Mouse (Mus musculus) naive thymus-derived CD4-positive, alpha-beta T cell, adult 2 months (primary cell): ENCODE measurements at regions not wholly inside any gene's neighbourhood (a gene's known extent, or its start where the extent isn't known, plus 50 kb on each side); places are given as distances from the start of the nearest gene placed in this dataset.

Experiments used
- DNase-seq: peaks from one replicate; pipeline ENCODE4 v3.0.0-alpha.2; 2011; ENCODE audit warnings: low read depth

- no peak for DNase-seq
Measured at GRCm38 (mm10) chr10:98461538-98461937, 452.7 kb upstream of the Atp2b1 start.

GRCm38 (mm10) chr10:98474581-98474980 is 439.6 kb upstream of the Atp2b1 start:
- DNase-seq, result no peak

- DNase-seq, result no peak
Measured at GRCm38 (mm10) chr10:98485751-98486681, 428.2 kb upstream of the Atp2b1 start.

GRCm38 (mm10) chr10:98494354-98494753 is 419.9 kb upstream of the Atp2b1 start:
- peak; percentile 76 for DNase-seq

- DNase-seq, result no peak
Measured at GRCm38 (mm10) chr10:98496254-98496653, 418.0 kb upstream of the Atp2b1 start.

GRCm38 (mm10) chr10:98500315-98500714 is 413.9 kb upstream of the Atp2b1 start:
- no peak for DNase-seq

GRCm38 (mm10) chr10:98501566-98501965 is 412.6 kb upstream of the Atp2b1 start:
- DNase-seq, result no peak

- DNase-seq, result no peak
Measured at GRCm38 (mm10) chr10:98504524-98504923, 409.7 kb upstream of the Atp2b1 start.

GRCm38 (mm10) chr10:98508515-98509143 is 405.6 kb upstream of the Atp2b1 start:
- DNase-seq, result no peak

- DNase-seq, result no peak
Measured at GRCm38 (mm10) chr10:98514836-98515235, 399.4 kb upstream of the Atp2b1 start.

DNA sequence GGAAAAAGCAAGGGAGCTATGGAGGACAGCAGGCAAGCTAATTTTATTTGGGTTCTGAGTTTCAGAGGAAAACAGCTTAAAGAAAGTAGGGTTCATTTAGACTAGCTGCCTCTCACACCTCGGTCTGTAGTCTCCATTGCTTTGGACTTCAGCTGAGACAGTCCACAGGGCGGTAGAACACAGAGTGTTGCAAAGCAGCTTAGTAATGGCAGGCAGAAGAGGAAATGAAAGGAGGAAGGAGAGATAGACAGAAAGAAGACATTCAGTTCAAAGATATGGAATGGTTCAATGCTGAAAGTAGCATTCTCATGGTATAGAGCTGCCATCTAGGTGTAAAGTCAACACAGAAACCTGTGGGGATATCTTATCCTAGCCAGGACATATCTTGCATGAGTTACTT is 396.6 kb upstream of the Atp2b1 start:
- no peak for DNase-seq

DNA sequence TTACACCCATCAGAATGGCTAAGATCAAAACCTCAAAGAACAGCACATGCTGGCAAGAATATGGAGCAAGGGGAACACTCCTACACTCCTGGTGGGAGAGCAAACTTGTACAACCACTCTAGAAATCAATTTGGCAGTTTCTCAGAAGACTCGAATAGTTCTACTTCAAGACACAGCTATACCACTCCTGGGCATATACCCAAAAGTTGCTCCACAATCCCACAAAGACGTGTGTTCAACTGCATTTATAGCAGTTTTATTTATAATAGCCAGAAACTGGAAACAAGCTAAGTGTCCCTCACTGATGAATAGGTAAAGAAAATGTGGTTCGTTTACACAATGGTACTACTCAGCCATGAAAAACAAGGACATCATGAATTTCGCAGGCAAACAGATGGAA is 384.6 kb upstream of the Atp2b1 start:
- DNase-seq, result no peak

- no peak for DNase-seq
Measured at GRCm38 (mm10) chr10:98531425-98531824, 382.8 kb upstream of the Atp2b1 start.

GRCm38 (mm10) chr10:98538706-98539105 is 375.5 kb upstream of the Atp2b1 start:
- DNase-seq, result no peak

DNA sequence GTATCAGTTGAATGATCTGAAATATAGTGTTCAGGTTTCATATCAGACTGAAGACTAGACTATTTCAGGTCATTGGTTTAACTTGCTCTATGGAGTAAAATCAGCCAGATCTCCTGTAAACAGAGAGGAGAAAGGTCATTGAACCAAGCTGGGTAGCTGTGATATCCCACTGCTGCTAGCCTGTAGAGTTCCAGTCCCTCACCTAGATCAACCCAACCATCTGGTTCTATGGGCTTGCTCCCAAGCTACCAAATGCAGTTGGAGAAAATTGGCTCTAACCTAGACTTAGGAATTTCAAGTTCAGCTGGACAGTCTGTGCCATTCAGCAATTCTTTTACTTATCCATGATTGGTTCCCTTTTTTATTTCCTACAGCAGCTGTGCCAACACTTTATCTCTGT is 373.1 kb upstream of the Atp2b1 start:
- DNase-seq, result no peak

GRCm38 (mm10) chr10:98542072-98542471 is 372.1 kb upstream of the Atp2b1 start:
- DNase-seq, result no peak

DNA sequence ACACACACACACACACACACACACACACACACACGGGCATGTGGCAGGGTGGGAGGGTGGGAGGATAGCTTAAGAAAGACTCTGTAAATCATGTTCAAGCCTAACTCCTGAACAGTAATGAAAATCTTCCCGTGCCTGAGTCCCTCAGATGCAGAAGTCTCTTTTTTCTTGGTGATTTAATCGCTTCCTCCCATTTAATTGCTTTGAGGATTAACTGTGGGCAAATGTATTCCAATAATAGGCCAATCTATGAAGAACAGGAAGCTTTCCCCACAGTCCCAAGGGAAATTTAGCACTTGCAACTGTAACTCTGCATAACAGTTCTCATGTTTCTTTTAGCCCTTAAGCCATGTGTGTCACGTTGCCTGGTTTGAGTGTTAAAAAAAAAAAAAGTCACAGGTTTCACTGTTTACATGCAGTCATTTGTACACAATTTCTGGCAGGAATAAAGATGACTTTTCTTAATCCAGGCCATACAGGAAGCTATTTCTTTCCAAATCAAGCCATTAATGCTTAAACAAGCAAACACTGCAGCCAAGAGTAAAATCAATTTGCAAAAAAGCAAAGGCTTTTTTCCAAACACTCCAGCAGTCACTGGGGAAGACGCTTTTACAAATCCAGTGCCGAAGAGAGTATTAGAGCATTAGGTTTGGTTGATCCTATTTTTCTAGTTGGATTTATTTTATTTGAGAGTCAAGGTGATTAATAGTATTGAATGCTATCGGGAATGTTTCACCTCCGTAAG is 370.8 kb upstream of the Atp2b1 start:
- DNase-seq, result no peak

DNA sequence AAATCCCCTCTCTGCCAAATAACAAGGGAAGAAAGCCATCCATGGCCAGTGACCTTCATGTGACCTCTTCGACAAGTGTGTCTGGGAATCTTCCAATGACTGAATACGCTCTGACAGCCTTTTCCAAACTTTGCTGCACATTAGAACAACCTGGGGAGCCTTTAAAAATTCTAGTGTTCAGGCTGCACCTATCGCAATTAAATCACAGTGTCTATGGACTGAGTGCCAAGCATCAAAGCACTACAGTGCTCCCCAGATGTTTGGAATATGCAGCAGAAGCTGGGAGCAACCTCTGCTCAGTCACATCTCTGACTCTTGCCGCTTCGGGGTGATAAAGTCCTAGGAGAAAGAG is 370.2 kb upstream of the Atp2b1 start:
- DNase-seq, result no peak

GRCm38 (mm10) chr10:98554575-98554974 is 359.6 kb upstream of the Atp2b1 start:
- no peak for DNase-seq

- no peak for DNase-seq
Measured at GRCm38 (mm10) chr10:98557470-98558060, 356.6 kb upstream of the Atp2b1 start.

- DNase-seq, result no peak
Measured at GRCm38 (mm10) chr10:98558560-98558959, 355.6 kb upstream of the Atp2b1 start.

GRCm38 (mm10) chr10:98562297-98562912 is 351.8 kb upstream of the Atp2b1 start:
- DNase-seq, result no peak
